Mouse (Mus musculus) spleen, adult 2 months (tissue): ENCODE data around the gene Mrpl41.

ENCODE experiments used
- CTCF ChIP-seq: fragments of 200-500 bp; IDR thresholded peaks from 2 replicates; pipeline ENCODE4 v1.5.1; 2011; ENCODE audit warnings: mild to moderate bottlenecking, inconsistent platforms; ENCODE audit not compliant: insufficient read depth, insufficient read length, insufficient replicate concordance; ENCODE audit errors: extremely low read depth
- POLR2A ChIP-seq: fragments of 200-500 bp; IDR thresholded peaks from 2 replicates; pipeline ENCODE4 v1.6.1; 2011; ENCODE audit warnings: low read depth, low read length, inconsistent platforms

- TF ChIP-seq CTCF (peak; percentile 16; the same call in 1 of the 2 replicates), POLR2A (no peak)
Measured at GRCm38 (mm10) chr2:24960910-24961309, 14.0 kb downstream of the Mrpl41 start.
